Mouse (Mus musculus): ENCODE data around the gene Erbb2. TPM values are rescaled to one million over a fixed set of nuclear protein-coding genes. Genes with fewer than 3 reads are reported as not detected.

Erbb2 gene
- polyA plus RNA-seq, 1 experiment from 2014 or later = 26.9 TPM

DNA sequence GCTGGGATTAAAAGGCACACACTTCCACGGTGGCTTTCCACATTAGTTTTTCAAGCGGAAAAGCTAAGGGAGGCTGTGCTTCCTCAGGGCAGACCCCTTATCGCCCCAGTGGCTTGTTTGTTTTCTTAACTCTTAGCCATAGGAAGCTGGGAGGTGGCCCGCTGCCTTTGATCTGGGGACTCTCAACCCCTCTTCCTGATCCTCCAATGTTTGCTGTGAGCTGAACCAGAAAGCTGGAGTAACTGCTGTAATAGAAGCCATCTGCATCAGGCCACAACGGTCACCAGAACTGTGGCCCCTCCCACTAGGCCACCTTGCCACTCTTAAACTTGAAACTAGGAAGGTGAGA lies 33.9 kb downstream of the Erbb2 start, which contains the start of gene Grb7:
Gene Grb7 (plus strand): TSS at position 182 of the 349 bp plus-strand sequence.
- peak within 1 kb of the TSS; percentile 47 for H3K4me3 ChIP-seq (ENCODE audit: low read depth, low read length)

DNA sequence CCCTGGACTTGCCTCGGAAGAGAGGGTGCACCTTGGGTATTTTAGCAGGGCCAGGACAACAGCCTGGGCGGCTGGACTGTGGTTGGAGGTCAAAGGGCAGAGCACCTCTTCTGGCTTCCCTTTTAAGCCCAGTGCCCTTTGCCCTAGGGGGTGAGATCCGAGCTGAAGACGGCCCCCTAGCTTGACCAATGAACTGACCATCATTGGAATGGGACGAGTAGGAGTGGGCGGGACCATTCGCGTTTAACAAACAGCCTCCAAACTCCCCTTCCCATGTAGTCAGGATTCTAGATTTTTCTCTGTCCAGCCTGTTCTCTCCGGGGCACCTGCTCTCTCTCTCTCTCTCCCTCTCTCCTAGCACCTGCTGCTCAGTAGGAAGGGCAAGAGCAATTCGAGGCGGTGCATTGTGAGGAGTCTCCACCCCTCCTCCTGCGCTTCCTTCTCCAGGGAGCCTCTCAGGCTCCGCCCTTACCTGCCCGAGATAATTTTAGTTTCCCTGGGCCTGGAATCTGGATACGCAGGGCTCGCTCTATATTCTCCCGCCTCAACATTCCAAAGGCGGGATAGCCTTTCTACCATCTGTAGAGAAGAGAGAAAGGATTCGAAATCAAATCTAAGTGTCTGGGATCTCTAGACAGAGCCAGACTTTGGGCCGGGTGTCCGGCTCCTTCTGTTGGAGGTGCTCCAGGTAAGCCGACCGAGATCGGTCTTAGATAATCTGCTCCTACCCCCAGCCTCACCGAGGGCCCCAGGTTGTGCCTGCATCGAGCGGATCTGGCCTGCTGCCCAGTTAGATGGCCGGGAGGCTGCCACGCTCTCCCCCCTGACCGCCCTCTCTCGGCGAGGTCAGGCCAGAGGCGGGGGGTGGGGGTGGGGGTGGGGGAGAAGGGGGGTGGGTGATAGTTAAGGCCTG lies 34.5 kb downstream of the Erbb2 start:
- 2% methylated on average over 25 of the region's 33 CpGs for WGBS
- Histone ChIP-seq H3K4me2 (replicated peaks; ENCODE audit: low read depth) (peak overlapping the region; percentile 55), H3K36me3 (ENCODE audit: control insufficient read depth, insufficient read depth, low read length) (no peaks in the 10 kb centered on the region), H3K4me3 (ENCODE audit: low read depth, low read length) (peak overlapping the region; percentile 47), H3K4me1 (replicated peaks; ENCODE audit: control insufficient read depth, insufficient read depth) (no peaks in the 10 kb centered on the region; the same call in 1 of the 2 replicates), H3K9ac (ENCODE audit: low read length) (peak overlapping the region; percentile 56), H3K27me3 (ENCODE audit: control insufficient read depth, insufficient read depth, low read length) (no peaks in the 10 kb centered on the region), H3K9me3 (ENCODE audit: control insufficient read depth, low read length) (no peaks in the 10 kb centered on the region), H3K27ac (replicated peaks) (peak overlapping the region; percentile 87)
- TF ChIP-seq EP300 (optimal IDR thresholded peaks at IDR 0.05) = no peak
- TF ChIP-seq CTCF (IDR thresholded peaks at IDR 0.05; ENCODE audit: low read depth) = no peak
- peak; percentile 86 for DNase-seq (ENCODE audit: low spot score)
- peak; percentile 83 for ATAC-seq (ENCODE audit: low FRiP score, low TSS enrichment)

More for the DNA sequence above, 33.9 kb downstream of the Erbb2 start, which contains the start of gene Grb7:
- ATAC-seq (ENCODE audit: low FRiP score, low TSS enrichment) = peak; percentile 0; the same call in 1 of the 2 replicates
- TF ChIP-seq EP300 (optimal IDR thresholded peaks at IDR 0.05) = no peak
- no peak for TF ChIP-seq CTCF (IDR thresholded peaks at IDR 0.05; ENCODE audit: low read depth)
- H3K4me1 ChIP-seq (replicated peaks; ENCODE audit: control insufficient read depth, insufficient read depth) = no peaks in the 10 kb centered on the region; the same call in 1 of the 2 replicates
- WGBS = 16% methylated on average over 5 of the region's 5 CpGs
- H3K9me3 ChIP-seq (ENCODE audit: control insufficient read depth, low read length) = no peaks in the 10 kb centered on the region
- peak within 1 kb of the TSS; percentile 56 for H3K9ac ChIP-seq (ENCODE audit: low read length)
- H3K27ac ChIP-seq (replicated peaks) = peak within 1 kb of the TSS; percentile 87
- peak; percentile 48 for DNase-seq (ENCODE audit: low spot score)
- peak within 1 kb of the TSS; percentile 55 for H3K4me2 ChIP-seq (replicated peaks; ENCODE audit: low read depth)
- no peaks in the 10 kb centered on the region for H3K27me3 ChIP-seq (ENCODE audit: control insufficient read depth, insufficient read depth, low read length)
- H3K36me3 ChIP-seq (ENCODE audit: control insufficient read depth, insufficient read depth, low read length) = no peaks in the 10 kb centered on the region

DNA sequence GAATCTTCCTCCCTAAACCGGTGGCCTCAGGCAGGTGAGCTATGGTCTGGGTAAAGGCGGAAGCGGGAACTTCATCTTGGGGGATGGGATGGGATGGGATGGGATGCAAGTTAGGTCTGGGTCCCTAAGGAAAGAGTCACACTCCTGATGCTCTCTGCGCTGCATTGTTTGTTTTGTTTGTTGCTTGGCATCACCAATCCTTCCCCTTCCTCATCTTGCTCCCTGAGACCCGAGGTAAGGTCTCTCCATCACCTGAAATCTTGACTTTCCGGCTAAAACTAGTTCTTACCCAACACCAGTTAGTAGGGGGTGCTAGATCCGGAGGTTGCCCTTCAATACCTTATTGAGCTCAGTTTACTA lies 35.2 kb downstream of the Erbb2 start:
- Histone ChIP-seq H3K27me3 (ENCODE audit: control insufficient read depth, insufficient read depth, low read length) (no peaks in the 10 kb centered on the region), H3K4me2 (replicated peaks; ENCODE audit: low read depth) (peak overlapping the region; percentile 55), H3K9me3 (ENCODE audit: control insufficient read depth, low read length) (no peaks in the 10 kb centered on the region), H3K27ac (replicated peaks) (peak overlapping the region; percentile 87), H3K4me3 (ENCODE audit: low read depth, low read length) (peak overlapping the region; percentile 47), H3K36me3 (ENCODE audit: control insufficient read depth, insufficient read depth, low read length) (no peaks in the 10 kb centered on the region), H3K9ac (ENCODE audit: low read length) (peak overlapping the region; percentile 56), H3K4me1 (replicated peaks; ENCODE audit: control insufficient read depth, insufficient read depth) (no peaks in the 10 kb centered on the region; the same call in 1 of the 2 replicates)
- no peak for ATAC-seq (ENCODE audit: low FRiP score, low TSS enrichment)
- no peak for TF ChIP-seq EP300 (optimal IDR thresholded peaks at IDR 0.05)
- TF ChIP-seq CTCF (IDR thresholded peaks at IDR 0.05; ENCODE audit: low read depth) = no peak
- no peak for DNase-seq (ENCODE audit: low spot score)
- 9% methylated on average over 7 of the region's 7 CpGs for WGBS

DNA sequence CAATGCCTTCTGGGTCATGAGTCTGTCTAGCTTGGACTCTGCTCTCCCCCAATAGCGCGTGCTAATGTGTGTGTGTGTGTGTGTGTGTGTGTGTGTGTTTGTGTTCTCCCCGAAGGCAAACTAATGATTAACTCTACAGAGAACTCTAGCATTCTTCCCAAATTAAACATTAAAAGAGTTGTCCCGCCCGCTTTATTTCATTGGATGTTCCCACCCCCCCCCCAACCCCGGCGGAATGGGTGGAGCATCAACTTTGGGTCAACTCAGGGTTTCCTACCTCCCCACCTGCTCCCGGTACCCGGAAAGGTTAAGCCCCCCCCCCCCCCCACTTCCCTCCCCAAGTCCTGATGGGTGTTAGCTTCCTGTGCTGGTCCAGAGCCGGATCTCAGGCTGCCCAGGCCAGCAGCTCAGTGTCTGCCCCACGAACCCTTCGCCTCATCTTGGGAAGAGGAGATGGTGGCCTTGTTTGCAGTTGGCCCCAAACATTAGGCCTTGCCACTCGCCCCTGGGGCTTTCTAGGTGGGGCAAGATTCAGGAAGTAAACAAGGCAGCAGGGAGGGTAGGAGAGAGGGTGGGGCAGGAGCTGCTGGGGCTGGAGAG lies 36.0 kb downstream of the Erbb2 start:
- no peaks in the 10 kb centered on the region; the same call in 1 of the 2 replicates for H3K4me1 ChIP-seq (replicated peaks; ENCODE audit: control insufficient read depth, insufficient read depth)
- peak overlapping the region; percentile 55 for H3K4me2 ChIP-seq (replicated peaks; ENCODE audit: low read depth)
- H3K9me3 ChIP-seq (ENCODE audit: control insufficient read depth, low read length) = no peaks in the 10 kb centered on the region
- peak; percentile 51 for ATAC-seq (ENCODE audit: low FRiP score, low TSS enrichment)
- H3K36me3 ChIP-seq (ENCODE audit: control insufficient read depth, insufficient read depth, low read length) = no peaks in the 10 kb centered on the region
- peak; percentile 86 for DNase-seq (ENCODE audit: low spot score)
- no peaks in the 10 kb centered on the region for H3K27me3 ChIP-seq (ENCODE audit: control insufficient read depth, insufficient read depth, low read length)
- 36% methylated on average over 10 of the region's 13 CpGs for whole genome bisulfite sequencing
- H3K27ac ChIP-seq (replicated peaks) = peak overlapping the region; percentile 87
- peak overlapping the region; percentile 56 for H3K9ac ChIP-seq (ENCODE audit: low read length)
- TF ChIP-seq EP300 (optimal IDR thresholded peaks at IDR 0.05) (no peak), CTCF (IDR thresholded peaks at IDR 0.05; ENCODE audit: low read depth) (no peak)
- H3K4me3 ChIP-seq (ENCODE audit: low read depth, low read length) = peak overlapping the region; percentile 47

GRCm38 (mm10) chr11:98449419-98449818 lies 37.1 kb downstream of the Erbb2 start:
- no peaks in the 10 kb centered on the region; the same call in 1 of the 2 replicates for H3K4me1 ChIP-seq (replicated peaks; ENCODE audit: control insufficient read depth, insufficient read depth)
- peak overlapping the region; percentile 55; the same call in 1 of the 2 replicates for H3K4me2 ChIP-seq (replicated peaks; ENCODE audit: low read depth)
- H3K27ac ChIP-seq (replicated peaks) = peak overlapping the region; percentile 40; the same call in 1 of the 2 replicates
- DNase-seq (ENCODE audit: low spot score) (no peak), ATAC-seq (ENCODE audit: low FRiP score, low TSS enrichment) (no peak)
- H3K4me3 ChIP-seq (ENCODE audit: low read depth, low read length) = no peak overlapping the region
- no peaks in the 10 kb centered on the region for H3K36me3 ChIP-seq (ENCODE audit: control insufficient read depth, insufficient read depth, low read length)
- no peaks in the 10 kb centered on the region for H3K27me3 ChIP-seq (ENCODE audit: control insufficient read depth, insufficient read depth, low read length)
- 64% methylated on average over 3 of the region's 3 CpGs for WGBS
- TF ChIP-seq CTCF (IDR thresholded peaks at IDR 0.05; ENCODE audit: low read depth) (no peak), EP300 (optimal IDR thresholded peaks at IDR 0.05) (no peak)
- H3K9ac ChIP-seq (ENCODE audit: low read length) = no peak overlapping the region
- H3K9me3 ChIP-seq (ENCODE audit: control insufficient read depth, low read length) = no peaks in the 10 kb centered on the region
